Mouse (Mus musculus): ENCODE measurements around the gene Lemd2.
"Not testable (repeated sequence)": the region's sequence is repeated elsewhere in the genome, so short reads cannot be mapped to it uniquely, and the experiment has no call there.

Gene Lemd2

DNA sequence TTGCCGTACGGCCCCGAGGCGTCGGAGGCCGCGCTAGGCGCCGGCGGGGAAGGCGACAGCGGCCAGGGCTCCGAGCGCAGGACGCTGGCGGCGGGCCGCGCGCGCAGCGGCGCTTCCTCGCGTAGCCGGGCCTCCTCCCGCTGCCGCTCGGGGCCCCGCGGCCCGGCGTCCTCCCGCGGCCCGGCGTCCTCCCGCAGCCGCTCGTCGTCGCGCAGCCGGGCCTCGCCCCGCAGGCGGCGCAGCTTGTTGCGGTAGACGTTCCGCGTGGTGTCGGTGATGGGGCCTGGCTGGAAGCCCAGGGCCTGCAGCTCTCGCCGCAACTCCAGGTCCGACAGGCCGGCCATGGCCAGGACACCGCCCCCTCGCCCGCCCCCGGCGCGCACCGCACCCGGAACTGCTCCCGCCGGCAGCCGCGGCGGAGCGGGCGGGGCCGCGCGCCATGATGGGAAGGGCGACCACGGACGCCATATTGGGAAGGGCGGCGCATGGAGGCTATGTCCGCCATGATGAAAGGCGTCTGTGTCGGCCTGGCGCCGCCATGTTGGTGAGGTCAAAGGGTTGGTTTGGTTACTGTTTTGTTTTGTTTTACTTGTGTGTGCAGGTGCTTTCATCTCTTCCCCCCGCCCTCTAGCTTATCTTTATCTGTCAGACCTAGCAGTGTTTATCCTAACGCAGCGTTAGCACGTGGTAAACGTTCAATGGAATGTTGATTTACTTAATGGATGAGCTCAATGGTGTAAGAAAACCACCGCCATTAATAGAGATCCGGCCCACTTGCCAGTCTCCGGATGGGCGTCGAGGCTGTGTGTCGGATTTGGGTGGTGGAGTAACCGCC, at the start of gene Lemd2:
Gene Lemd2 (minus strand): TSS at position 395 of the 835 bp plus-strand sequence.
- peak; percentile 96 for DNase-seq

DNA sequence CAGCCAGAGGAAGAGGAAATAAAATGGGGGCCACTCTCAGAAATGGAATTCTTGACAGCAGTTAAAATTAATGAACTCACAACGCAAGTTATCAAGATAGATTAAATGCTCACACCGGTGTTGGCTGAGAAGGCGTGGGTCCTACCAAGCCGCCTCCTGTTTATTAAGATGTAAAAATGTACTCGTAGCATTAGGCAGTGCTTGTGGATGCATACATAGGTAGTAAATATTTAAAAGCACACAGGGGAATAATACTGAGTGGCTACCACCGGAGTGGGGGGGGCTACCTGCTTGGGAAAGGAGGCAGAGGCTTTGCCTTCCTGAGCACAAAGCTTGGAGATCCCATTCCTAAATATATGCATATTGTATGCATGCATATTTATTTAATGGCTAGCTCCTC, 46.9 kb upstream of the Lemd2 start:
- no peak for DNase-seq

DNA sequence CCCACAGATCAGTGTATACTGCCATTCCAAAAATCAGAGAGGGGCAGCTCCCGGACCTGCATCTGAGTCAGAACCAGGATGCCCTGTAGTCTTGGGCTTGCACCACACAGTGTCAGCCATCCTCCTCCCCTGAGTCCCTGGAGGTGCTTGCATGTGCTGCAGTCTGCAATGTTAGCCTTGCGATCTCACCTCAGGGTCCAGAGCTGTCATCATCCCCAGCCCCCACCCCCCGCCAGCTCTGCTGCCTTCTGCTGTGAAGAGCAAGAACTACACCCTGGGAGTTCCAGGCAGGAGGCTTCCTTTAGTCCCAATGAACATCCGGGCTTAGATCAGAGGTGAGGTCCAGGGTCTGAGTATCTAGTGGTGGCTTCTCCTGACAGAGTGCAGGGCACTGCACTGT, 46.2 kb upstream of the Lemd2 start:
- DNase-seq, result no peak

DNA sequence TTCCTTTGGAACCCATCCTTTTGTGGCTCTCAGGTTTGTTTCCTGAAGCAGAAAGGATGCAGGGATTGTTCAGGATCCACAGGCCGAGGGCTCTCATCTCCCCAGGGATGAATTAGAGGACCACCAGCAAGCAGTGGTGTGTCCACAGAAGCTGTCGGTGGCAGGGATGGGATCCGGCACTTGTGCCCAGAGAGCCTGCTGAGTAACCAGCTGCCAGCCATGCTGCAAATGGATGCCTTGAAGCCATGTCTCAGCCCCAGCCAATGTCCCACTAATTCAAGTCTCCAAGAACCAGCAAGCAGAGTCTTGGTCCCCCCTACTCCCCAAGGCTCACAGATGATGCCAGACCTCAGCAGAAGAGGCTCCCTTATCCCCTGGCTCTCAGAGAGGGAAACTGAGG, 44.8 kb upstream of the Lemd2 start:
- peak; percentile 80 for DNase-seq

DNA sequence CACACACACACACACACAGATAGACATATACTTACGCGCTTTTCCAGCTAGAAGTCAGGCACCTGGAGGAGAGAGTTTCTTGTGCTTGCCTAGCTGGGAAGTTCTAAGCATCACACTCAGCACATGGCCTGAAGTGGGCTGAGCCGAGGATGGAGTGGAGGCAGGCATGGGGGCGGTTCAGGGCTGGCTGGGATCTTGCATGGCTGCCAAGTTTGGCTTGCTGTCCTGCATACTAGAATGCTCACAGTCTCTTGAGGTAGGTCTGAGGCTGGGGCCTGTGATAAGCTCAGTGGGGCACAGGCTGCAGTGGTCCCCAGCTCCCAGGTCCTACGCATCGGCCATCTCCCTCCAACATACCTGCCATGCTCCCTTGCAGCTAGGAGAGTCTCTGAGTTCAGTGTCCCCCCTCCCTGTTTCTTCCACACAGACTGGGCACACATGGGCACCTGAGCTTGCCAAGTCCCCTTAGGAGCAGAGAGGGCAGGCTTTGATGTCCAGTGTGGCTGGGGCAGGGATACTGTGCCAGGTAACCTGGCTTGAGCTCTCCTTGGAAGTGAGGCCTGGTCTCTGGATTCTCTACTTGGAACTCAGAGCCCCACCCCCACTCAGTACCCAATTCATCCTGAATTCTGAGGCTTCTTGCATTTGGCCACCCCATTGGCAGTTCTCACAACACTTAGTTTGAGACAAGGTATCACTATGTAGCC, 43.6 kb upstream of the Lemd2 start:
- peak; percentile 88 for DNase-seq

DNA sequence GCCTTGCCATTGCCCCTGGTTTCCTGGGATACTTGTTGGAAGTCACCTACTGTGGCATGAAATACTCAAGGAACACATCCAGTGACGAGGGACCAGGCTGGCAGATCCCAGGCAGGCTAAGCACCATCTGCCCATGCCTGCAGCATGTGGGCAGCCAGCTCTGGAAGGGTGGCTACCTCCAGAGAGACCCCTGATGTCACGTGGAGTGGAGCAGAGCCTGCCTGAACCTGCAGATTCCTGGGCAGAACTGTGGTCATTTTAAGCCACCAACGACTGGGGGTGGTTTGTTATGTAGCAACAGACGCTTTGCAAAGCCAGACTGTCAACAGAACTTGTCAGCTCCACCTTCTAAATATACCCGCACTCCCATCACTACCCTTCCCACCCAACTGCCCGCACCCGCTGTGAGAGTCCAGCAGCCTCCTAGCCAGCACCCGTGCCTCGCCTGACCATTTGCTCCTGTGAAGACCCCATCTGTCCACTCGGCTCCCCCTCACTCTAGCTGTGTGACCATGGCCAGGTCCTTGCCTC, 41.6 kb upstream of the Lemd2 start:
- no peak for DNase-seq

DNA sequence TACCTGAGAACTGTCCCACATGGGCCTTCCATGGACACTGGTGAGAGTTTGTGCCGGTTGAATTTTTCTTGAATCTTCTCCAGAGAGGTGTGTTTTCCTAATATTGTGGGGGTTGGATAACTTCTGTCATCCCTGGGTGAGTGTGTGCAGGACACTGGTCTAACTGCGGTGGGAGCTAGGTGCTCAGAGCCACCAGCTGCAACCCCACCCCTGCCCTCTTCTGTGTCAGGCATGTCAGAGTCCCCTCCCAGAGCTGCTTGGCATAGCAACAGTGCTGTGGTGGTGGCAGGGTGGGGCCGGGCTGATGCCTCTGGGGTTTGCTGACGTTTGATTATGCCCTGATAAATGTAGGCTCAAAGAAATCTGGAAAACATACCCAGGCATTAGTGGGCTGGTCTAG, 40.6 kb upstream of the Lemd2 start:
- no peak for DNase-seq

DNA sequence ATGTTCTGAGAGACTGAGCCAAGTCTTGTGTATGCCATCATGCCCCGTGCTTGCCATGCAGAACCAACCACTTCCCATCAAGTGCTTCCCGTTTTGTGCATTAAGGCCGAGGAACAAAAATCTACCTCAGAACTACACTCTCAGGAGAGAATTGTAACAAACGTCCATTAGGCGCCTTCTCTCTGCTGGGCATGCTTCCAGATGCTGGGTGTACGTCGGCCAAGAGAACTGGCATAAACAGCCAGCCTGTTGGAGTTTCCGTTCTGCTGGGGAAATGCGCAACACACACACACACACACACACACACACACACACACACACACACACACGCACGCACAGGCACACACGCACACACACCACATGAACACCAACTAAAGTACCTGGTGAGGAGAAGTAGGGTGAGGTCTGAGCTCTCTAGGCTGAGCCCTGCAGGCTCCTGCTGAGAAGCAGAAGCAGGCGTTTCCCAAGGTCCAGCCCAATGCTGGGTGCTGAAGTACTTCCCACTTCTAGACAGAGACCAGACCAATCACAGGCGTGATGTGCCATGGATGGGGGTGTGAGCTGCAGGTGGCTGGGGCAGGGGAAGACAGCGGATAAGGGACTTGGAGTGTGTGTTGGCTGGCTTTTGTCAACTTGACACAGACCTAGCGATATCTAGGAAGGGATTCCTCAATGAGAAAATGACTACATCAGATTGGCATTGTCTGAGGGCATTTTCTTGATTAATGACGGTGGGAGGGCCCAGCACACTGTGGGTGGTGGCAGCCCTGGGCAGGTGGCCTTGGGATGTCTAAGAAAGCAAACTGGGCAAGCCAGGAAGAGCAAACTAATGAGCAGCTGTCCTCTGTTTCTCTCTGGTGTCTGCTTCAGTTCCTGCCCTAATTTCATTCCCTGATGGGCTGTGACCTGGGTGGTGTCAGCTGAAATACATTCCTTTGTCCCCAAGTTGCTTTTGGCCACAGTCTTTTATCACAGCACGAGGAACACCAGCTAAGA, 38.2 kb upstream of the Lemd2 start:
- DNase-seq, result peak; percentile 84

DNA sequence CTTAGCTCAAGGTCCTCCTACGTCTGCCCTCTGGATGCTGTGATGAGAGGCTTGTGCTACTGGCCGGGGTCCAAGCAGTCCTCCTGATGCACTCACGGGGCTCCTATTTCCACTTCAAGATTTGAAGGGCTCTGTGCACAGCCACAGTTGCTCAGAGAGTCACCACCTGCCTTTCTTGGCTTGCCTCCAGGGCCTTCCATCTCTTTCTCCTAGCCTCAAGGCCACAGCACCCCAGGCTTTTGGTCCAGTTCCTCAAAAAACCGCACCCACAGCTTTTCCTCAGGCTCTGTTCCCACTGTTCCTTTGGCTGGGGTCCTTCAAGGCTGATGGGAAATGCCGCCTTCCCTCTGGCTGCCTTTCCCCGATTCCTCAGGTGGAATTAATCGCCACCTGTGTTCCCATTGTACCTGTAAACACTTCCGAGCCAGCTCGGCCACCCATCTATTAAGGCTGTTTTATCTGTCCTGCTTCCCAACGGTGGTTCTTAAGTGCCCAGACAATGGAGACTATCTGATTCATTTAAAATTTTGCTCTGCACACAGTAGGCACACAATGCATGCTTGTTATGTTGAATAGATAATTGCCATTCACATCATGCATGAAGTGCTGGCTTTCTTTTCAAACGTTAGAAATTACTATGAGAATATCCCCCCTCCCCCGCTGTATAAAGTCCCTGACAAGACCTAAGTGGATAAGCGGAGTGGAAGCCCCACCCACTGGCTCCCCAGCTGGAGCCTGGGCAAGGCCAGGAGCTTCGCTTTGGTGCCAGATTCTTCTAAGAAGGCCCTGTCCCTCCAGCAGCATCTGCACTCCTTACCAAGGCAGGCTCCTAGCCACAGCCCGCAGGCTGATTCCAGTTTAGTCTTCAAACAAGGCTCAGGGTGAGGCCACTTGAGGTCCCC, 36.5 kb upstream of the Lemd2 start:
- peak; percentile 99 for DNase-seq

DNA sequence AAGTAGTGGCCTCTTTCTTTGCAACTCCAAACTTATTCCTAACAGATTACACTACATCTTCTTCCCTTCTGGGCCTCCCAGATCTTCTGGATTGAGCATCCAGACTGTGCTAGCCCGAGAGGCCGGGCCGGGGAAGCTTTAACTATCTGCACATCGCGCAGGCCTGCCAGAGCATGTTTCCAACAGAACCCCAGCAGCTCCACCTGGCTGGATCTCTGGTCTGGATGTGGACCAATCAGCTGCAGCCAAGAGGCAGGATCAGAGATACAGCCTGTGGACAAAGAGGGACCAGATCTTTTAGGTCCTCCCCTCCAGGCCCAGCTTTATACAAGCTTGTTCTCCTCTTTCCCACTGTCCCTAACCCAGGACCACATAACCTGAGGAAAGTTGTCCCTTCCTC, 35.7 kb upstream of the Lemd2 start:
- DNase-seq, result peak; percentile 80

DNA sequence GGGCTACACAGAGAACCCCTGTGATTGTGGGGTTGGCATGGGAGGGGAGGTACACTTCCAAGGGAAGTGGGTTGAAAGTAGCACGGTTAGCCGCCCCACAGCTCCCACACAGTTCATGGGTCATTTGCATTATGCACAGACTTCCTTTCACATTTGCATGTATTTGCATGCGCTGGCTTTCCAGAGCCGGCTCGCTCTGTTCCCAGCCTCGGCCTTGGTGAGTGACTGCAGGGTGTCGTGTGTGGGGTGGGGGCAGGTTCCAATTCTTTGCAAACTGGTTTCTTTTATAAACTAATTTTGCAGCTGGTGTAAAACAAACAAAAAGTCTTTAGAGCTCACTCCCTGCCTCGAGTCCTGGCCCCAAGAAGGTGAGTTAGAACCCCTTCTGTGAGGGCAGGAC, 34.4 kb upstream of the Lemd2 start:
- DNase-seq, result no peak

DNA sequence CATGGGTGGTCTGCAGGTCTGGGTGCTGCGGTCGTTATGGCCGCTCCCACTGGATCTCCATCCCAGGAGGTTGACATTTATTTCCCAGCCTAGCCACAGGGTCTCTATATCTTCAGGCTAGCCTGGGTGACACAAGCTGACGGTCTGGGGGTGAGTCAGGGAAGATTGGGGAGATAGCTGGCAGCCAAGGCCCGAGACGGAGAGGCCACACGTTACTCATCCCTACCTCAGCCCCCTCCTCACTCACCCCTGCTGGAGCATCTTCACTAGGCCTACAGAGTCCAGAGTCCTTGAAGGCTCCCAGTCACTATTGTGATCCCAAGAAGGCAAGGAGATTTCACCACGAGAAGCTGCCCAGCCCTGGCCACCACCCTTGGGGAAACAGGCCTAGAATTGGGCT, 33.5 kb upstream of the Lemd2 start:
- no peak for DNase-seq

DNA sequence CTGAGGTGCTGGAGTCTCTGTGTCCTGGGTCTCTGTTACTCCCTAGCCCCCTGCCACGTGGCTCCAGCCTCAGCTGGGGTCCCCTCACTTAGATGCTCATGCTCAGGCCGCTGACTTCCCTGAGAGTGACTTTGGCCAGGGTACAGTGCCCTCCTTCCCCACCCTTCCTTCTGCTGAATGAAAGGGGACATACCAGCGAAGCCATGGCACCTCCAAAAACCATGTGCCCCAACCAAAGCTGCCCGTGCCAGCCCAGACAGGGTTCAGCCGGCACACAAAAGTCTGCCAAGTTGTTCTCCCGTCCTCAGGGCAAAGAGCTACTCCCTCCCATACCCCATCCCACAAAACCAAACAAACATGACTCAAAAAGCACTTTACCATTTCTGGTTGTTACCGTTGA, 29.0 kb upstream of the Lemd2 start:
- DNase-seq, result no peak

DNA sequence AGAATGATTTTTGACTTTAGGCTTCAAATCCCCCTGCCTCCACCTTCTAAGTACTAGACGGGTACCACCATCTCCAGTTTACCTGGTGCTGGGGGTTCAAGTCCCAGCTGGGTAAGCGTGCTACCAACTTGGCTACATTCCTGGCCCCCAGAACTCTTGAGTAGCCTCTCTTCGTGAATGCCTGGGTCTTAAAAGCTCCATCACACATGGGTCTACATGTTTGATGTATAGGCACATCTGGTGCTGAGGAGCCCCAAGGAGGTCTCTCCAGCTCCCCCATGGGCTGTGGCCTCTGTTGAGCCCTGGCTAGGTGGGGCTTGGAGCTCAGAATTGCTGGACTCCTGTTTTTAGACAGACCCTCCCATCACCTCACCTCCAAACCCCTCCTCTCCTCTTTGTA, 27.9 kb upstream of the Lemd2 start:
- no peak for DNase-seq

DNA sequence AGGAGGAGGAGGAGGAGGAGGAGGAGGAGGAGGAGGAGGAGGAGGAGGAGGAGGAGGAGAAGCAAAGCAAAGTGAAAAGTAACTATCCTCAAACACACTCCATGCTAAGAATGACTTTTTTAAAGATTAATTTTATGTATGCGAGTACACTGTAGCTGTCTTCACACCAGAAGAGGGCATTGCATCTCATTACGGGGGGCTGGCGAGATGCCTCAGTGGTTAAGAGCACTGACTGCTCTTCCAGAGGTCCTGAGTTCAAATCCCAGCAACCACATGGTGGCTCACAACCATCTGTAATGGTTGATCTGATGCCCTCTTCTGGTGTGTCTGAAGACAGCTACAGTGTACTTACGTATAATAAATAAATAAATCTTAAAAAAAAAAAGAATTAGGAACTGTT, 27.3 kb upstream of the Lemd2 start:
- DNase-seq, result not testable (repeated sequence)

DNA sequence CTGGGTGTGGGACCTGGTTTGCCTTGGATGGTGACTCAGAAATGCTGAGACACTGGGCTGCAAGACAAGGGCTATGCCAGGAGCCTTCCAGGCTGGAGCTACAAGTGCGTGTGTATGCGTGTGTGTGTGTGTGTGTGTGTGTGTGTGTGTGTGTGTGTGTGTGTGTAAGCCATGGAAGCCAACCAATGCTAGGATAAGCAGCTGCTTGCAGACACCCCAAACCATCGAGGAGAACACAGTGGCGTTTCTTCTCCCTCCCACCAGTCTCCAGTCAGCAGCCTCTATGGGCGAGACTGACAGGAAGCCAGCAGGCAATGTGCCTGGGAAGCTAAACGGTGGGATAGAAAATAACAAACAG, 26.9 kb upstream of the Lemd2 start:
- DNase-seq, result no peak

DNA sequence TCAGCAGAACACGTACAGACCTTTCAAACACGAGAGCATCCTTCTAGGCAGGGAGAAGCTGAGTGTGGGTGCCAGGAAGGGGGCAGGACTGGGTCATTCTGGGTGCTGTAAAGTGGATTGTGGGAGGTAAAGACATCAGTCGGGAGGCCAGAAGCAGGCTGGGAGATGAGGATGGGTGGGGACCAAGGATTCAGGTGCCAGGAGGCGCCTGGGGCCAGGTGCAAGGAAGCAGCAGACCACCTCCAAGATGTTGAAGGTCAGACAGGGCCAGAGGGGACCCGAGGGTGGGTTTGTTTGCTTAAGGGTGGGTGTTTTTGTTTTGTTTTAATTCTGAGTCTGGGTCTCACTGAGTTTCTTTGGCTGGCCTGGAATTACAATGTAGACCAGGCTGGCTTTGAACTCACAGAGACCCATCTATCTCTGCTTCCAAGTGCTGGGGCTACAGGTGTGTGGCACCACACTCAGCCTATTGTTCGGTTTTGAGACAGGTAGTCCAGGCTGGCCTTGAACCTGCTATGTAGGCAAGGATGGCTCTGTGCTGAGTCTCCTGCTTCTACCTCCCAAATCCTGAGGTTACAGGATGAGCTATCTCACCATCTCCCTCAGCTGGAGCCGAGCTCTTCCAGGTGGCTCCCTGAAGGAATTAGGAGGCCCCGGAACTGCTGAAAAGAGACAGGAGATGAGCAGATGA, 26.3 kb upstream of the Lemd2 start:
- DNase-seq, result no peak

DNA sequence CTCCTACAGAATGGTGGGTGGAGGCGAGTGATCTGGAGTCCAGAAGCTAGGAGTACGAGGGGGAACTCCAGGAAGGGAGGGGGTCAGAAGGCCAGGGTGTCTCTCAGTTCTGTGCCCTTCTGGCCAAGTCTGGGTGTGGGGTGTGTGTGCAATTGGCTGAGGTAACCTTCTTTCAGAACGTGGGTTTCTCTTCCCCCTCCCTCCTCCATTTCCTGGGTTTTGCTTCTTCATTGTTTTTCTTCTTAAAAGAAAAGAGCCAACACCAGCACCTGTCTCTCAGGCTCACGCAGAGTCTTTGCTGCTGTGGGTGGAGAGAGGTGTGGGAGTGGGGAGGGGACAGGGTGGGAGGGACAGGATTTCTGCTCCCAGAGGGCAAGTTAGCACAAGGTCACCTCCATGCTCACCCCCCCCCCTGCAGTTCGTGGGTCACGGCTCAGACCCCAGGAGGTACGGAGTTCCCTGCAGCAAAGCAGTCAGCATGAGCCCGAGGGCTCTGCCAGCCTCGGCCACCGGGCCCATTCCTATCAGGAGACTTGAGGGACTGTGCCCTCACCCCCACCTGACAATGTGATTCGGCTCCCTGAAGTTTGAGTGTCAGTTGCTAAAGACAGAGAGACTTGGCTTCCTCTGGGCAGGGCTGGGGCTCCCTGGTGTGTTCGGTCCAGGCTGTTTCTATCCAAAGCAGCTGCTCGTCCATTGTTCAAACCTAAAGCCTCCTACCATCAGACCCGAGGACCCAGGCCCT, 25.6 kb upstream of the Lemd2 start:
- DNase-seq, result no peak

DNA sequence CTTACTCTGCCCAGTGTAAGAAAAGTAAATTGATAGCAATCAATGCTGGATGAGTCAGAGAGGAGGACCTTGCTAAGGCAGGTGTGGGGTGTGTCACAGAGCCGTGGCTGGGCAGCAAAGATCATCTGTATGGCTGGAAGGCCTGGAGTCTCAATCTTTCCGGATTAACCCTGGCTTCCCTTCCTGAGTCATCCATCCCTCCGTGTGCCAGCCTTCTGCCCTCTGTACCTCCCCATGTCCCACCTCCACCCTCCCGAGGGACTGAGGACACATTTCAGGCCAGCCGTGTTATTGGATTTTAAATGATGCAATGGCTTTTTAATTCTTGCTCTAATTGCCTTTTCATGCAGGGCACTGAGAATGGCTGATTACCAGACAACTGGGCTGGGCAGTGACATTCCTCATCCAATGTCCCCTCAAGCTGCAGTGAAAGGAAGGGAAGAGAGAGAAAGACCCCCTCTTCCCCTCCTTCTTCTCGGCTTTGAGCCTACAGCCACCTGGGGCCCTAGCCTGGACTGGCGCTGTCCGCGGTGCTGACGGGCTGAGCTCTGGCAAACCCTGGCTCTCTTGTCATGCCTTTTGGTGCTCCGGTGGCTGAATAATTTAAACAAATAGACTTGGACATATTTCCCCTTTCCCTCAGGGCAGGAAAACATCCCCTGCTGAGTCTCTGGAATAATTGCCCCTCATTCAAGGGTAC, 24.1 kb upstream of the Lemd2 start:
- DNase-seq, result no peak

DNA sequence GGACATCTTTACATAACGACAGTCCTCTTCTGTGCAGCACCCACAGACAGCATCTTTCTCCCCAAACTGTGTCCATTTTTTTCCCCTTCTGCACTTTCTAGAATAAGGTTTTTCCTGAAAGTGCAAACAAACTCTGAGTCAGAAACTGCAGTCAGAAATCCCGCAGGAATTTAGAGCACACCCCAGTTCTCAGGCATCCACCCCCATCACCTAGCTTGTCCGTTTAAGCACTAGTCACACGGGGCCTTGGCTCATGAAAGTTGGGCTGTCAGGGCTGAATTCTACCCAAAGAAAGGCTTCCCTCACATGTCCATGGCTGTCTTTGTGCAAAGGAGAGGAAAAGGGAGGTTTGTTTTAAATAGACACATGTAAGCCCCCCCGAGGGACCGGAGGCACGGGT, 23.0 kb upstream of the Lemd2 start:
- DNase-seq, result no peak
